Mouse (Mus musculus): Measurements from ENCODE around the gene Gm20920.
"Not testable (repeated sequence)": the region's sequence is repeated elsewhere in the genome, so short reads cannot be mapped to it uniquely, and the experiment has no call there.

Gene Gm20920

DNA sequence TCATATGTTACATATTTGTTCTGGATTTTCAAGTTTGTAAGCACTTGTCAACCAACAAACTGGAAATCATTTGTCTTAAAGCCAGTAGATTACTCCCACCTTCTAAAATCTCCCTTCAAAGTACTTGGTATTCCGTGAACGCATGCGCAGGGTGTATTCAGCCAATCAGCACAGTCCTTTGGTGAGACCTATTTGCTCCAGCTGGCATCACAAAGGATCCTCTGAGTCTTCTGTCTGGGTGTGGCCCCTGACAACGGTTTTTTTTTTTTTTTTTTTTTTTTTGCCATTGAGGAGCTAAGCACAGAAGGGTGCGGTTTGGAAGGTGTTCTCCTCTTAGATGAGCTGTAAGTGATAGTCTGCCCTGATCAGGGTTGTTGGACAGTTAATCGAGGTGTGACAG lies at the start of gene Gm20920:
Gm20920 (plus strand) TSS at position 301 of the 400 bp plus-strand sequence.
- DNase-seq (ENCODE audit: low spot score in 2 of 2): not testable (repeated sequence)
